Mouse (Mus musculus): ENCODE measurements around the gene Oaz1. TPM values are rescaled to one million over a fixed set of nuclear protein-coding genes. Genes with fewer than 3 reads are reported as not detected.

Oaz1 gene
- polyA plus RNA-seq, 1 experiment from 2014 or later, result 1,556 TPM

DNA sequence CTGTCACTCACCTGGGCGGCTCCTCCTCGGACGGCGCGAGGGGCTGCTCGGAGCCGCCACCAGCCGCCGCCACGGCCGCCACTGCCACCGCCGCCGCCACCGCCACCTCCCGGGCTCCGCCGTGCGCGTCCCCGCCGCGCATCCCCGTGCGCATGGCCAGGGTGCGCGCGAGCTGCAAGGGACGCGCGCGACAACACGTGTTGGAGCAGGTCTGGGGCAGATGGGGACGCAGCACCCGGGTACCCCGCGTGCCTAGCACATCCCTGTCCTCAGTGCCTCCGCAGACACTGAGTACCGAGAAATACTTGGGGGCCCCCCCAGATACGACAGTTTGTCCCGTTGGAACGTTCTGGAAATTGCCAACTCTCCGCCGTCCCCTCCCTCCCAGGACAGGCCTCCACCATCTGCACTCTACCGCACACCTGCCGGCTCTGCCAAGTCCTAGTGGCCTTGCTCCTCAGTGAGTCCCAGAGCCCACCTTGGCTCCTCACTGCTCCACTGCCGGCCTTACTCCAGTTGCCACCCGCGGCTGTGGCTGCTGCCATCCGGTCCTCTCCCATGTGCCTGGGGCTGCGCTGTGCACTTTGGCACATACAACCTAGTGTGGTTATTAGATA lies 17.6 kb downstream of the Oaz1 start, which contains the start of gene Lingo3:
Gene Lingo3 (minus strand): TSS at position 109 of the 617 bp plus-strand sequence.
- Histone ChIP-seq H3K9me3 (no peaks in the 10 kb centered on the region), H3K4me1 (peaks cover 14% of the 10 kb centered on the region), H3K27me3 (replicated peaks) (peaks cover 49% of the 10 kb centered on the region), H3K4me3 (replicated peaks) (peak within 1 kb of the TSS; percentile 40), H3K27ac (no peak within 1 kb of the TSS), H3K4me2 (peak within 1 kb of the TSS; percentile 73), H3K36me3 (no peaks in the 10 kb centered on the region), H3K9ac (no peak within 1 kb of the TSS)
- no peak for ATAC-seq (ENCODE audit: insufficient read depth, low FRiP score, low read depth)
- WGBS, result 5% methylated on average over 51 of the region's 51 CpGs

DNA sequence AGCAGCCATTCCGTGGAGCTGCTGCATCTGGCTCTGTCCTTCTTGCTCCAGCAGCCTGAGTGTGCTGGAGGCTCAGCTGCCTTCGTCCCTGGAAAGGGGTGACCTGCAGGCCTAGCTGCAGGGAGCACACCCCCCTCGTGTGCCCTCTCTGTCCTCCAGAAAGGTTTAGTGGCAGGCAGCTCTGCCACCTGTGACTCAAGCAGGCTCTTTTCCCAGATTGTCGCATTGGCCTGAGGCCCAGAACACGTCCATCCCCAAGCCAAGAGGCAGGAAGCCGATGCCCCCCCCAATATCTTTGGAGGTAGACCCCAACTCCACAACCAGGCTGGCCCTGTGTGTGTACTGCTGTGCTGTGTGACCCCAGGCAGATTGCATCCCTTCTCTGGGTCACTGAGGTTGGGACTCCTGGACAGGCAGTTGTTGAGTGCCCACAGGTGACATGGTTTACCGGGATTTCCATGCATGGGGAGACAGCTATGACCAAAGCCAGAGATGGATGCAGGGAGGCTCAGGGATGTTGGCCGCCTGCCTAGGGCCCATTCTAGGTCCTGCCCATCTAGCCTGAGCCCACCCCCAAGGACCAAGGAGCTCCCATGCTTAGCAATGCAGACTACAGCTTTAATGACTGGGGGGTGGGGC lies 18.7 kb downstream of the Oaz1 start:
- Histone ChIP-seq H3K27ac (no peak overlapping the region), H3K4me3 (replicated peaks) (no peak overlapping the region), H3K9me3 (no peaks in the 10 kb centered on the region), H3K9ac (no peak overlapping the region), H3K4me2 (no peak overlapping the region), H3K27me3 (replicated peaks) (peaks cover 49% of the 10 kb centered on the region), H3K4me1 (peaks cover 14% of the 10 kb centered on the region), H3K36me3 (no peaks in the 10 kb centered on the region)
- WGBS, result 55% methylated on average over 8 of the region's 8 CpGs
- no peak for ATAC-seq (ENCODE audit: insufficient read depth, low FRiP score, low read depth)

DNA sequence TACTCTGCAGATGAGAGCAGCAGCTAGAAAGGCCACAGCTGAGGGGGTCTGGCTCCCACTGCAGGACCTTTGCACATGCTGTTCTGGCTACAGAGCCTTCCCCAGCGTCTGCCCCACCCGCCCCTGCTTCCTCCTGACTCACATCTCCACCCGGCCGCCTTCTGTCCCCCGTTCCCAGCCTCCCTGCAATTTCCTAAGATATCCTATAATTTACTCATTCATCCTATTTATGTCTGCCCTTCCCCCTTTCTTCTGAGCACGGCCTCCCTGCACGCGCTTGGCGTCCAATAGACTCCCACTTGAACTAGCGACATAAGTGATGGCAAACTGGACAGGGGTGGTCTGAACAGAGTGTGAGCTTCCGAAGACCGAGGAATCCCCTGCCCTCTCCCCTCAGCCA lies 19.3 kb downstream of the Oaz1 start:
- no peak overlapping the region for H3K27ac ChIP-seq
- peaks cover 49% of the 10 kb centered on the region for H3K27me3 ChIP-seq (replicated peaks)
- H3K36me3 ChIP-seq, result no peaks in the 10 kb centered on the region
- no peaks in the 10 kb centered on the region for H3K9me3 ChIP-seq
- H3K4me3 ChIP-seq (replicated peaks), result no peak overlapping the region
- no peak overlapping the region for H3K9ac ChIP-seq
- no peak for ATAC-seq (ENCODE audit: insufficient read depth, low FRiP score, low read depth)
- 74% methylated on average over 12 of the region's 12 CpGs for WGBS
- peaks cover 14% of the 10 kb centered on the region for H3K4me1 ChIP-seq
- no peak overlapping the region for H3K4me2 ChIP-seq

DNA sequence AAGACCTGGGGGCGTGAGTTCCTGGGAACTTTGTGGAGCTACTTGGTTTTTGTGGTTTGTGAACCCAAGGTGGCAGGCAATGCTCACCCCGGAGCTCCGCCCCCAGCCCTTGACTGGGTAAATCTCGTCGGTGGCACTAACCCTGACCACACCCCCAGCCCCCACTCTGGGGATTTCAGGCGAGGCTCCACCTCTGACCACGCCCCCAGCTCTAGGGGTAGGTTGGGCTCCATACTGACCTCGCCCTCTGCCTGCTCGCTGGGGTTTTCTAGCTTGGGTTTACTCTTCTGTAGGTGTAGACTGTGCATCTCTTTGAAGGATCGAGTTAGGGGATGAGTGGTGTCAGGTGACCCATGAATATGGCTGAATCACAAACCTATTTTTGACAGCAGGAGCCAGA lies 22.1 kb downstream of the Oaz1 start:
- H3K36me3 ChIP-seq, result peaks cover 15% of the 10 kb centered on the region
- no peak overlapping the region for H3K4me2 ChIP-seq
- no peaks in the 10 kb centered on the region for H3K9me3 ChIP-seq
- ATAC-seq (ENCODE audit: insufficient read depth, low FRiP score, low read depth), result peak; percentile 54
- H3K4me3 ChIP-seq (replicated peaks), result no peak overlapping the region
- H3K27ac ChIP-seq, result no peak overlapping the region
- H3K27me3 ChIP-seq (replicated peaks), result peaks cover 27% of the 10 kb centered on the region
- 9% methylated on average over 10 of the region's 10 CpGs for WGBS
- H3K9ac ChIP-seq, result no peak overlapping the region
- H3K4me1 ChIP-seq, result peaks cover 14% of the 10 kb centered on the region

DNA sequence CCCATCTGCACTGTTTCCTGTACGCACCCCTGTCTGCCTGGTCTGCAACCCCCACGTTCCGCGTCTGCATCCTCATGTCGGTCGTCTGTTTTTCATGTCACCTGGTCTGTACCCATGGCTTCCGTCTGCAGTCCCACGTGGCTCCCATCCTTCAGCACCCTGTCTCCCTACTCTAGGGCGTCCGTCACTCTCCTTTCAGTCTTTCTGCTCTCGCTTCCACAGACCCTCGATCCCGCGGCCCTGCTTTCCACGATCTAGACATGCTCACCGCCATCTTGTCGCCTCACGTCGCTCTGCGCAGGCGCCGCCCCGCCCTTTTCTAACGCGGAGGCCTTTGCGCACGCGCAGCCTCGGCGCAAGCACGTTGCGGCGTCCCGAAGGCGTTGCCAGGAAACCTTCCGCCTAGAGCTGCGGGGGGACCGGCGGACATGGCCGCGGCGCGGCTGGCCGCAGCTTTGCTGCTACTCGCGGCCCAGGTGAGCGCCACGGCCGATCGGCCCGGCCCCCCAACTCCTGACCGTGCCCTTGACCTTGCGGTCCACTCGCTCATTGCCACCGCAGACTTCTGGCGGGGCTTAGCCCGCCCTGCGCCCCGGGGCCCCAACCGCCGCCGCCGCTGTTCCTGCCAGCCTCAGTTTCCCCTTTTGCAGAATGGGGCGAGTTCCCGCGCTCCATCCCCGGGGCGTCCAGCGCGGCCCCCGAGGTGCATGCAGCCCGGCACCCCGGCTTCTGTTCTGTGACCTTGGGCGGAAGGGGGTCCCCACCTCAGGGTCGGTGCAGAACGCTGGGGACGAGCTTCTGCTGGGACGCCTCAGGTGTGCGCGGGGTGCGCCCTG lies 28.7 kb downstream of the Oaz1 start, which contains the start of the genes Lsm7 and Sppl2b:
Gene Lsm7 (minus strand): TSS at position 297 of the 836 bp plus-strand sequence.
Gene Sppl2b (plus strand): TSS at position 363 of the 836 bp plus-strand sequence.
- Histone ChIP-seq H3K4me3 (replicated peaks) (peak within 1 kb of the TSS; percentile 86), H3K27ac (0 out of 2 replicates have a peak within 1 kb of the TSS, but pooled peaks have one; percentile 40), H3K9me3 (no peaks in the 10 kb centered on the region), H3K4me1 (peaks cover 38% of the 10 kb centered on the region), H3K36me3 (peaks cover 15% of the 10 kb centered on the region), H3K9ac (peak within 1 kb of the TSS; percentile 66), H3K27me3 (replicated peaks) (no peaks in the 10 kb centered on the region), H3K4me2 (peak within 1 kb of the TSS; percentile 99)
- under 1% methylated on average over 81 of the region's 81 CpGs for WGBS
- peak; percentile 74 for ATAC-seq (ENCODE audit: insufficient read depth, low FRiP score, low read depth)

DNA sequence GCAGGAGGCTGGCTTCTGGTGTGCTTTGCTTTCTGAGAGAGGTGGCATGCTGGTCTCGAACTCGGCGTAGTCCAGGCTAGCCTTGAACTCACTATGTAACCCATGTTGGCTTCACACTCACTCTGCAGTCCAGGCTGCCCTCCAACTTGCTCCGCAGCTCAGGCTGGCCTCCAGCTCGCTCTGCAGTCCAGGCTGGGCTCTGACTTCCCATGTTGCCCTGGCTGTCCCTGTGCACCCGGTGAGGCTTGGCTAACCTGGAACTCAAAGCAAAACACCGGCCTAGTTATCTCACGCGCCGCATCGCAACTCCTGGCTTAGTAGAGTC lies 29.3 kb downstream of the Oaz1 start:
- H3K27me3 ChIP-seq (replicated peaks), result no peaks in the 10 kb centered on the region
- H3K9ac ChIP-seq, result peak overlapping the region; percentile 66
- H3K4me3 ChIP-seq (replicated peaks), result peak overlapping the region; percentile 86
- H3K9me3 ChIP-seq, result no peaks in the 10 kb centered on the region
- no peak overlapping the region for H3K27ac ChIP-seq
- H3K4me2 ChIP-seq, result peak overlapping the region; percentile 99
- no peak for ATAC-seq (ENCODE audit: insufficient read depth, low FRiP score, low read depth)
- H3K4me1 ChIP-seq, result peaks cover 38% of the 10 kb centered on the region
- 24% methylated on average over 11 of the region's 11 CpGs for WGBS
- H3K36me3 ChIP-seq, result peaks cover 15% of the 10 kb centered on the region

DNA sequence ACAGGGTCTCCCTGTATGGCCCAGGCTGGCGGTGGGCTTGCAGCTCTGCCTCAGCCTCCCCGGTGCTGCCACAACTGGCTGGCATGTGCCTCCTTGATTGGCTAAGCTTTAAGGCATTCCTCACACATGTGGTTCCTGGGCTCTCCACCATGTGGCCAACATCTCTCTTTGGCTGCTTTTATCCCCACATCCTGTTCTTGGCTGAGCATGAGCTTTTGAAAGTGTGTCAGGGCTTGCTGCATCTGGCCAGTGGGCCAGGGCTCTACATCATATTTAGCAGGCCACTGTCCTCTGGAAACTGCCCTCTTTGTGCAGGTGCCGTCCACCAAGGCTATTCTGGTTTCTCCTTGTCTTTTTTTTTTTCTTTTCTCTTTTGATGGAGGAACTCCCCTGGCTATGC lies 29.8 kb downstream of the Oaz1 start:
- H3K4me3 ChIP-seq (replicated peaks), result peak overlapping the region; percentile 86
- H3K4me1 ChIP-seq, result peaks cover 38% of the 10 kb centered on the region
- peak overlapping the region; percentile 66; the same call in 1 of the 2 replicates for H3K9ac ChIP-seq
- H3K36me3 ChIP-seq, result peaks cover 14% of the 10 kb centered on the region
- H3K27me3 ChIP-seq (replicated peaks), result no peaks in the 10 kb centered on the region
- ATAC-seq (ENCODE audit: insufficient read depth, low FRiP score, low read depth), result no peak
- no peaks in the 10 kb centered on the region for H3K9me3 ChIP-seq
- H3K4me2 ChIP-seq, result peak overlapping the region; percentile 99
- H3K27ac ChIP-seq, result no peak overlapping the region
- 56% methylated on average over 3 of the region's 3 CpGs for WGBS

DNA sequence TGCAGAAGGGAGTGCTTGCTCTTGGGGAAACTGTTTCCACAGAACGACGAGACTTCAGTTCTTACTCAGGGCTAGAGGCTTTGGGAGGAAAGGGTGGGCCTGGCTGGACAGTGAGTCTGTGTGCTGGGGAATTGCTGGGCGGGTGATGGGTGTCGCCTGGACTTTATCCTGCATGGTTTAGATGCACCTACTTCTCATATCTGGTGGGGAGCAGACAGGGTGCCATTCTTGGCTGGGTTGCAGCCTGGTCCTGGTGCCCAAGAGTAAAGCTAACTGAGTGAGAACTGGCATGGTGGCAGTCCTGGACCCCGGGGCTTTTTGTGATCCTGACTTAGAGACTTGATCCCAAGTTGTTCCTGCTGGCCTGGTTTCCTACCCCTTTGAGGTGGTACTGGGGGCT lies 30.5 kb downstream of the Oaz1 start:
- no peaks in the 10 kb centered on the region for H3K27me3 ChIP-seq (replicated peaks)
- peak overlapping the region; percentile 99 for H3K4me2 ChIP-seq
- ATAC-seq (ENCODE audit: insufficient read depth, low FRiP score, low read depth), result peak; percentile 24; the same call in 1 of the 2 replicates
- H3K4me1 ChIP-seq, result peaks cover 38% of the 10 kb centered on the region
- no peaks in the 10 kb centered on the region for H3K9me3 ChIP-seq
- no peak overlapping the region; the same call in 1 of the 2 replicates for H3K27ac ChIP-seq
- H3K36me3 ChIP-seq, result peaks cover 7% of the 10 kb centered on the region; the same call in 1 of the 2 replicates
- H3K9ac ChIP-seq, result no peak overlapping the region
- H3K4me3 ChIP-seq (replicated peaks), result no peak overlapping the region; the same call in 1 of the 2 replicates
- 72% methylated on average over 5 of the region's 5 CpGs for WGBS

DNA sequence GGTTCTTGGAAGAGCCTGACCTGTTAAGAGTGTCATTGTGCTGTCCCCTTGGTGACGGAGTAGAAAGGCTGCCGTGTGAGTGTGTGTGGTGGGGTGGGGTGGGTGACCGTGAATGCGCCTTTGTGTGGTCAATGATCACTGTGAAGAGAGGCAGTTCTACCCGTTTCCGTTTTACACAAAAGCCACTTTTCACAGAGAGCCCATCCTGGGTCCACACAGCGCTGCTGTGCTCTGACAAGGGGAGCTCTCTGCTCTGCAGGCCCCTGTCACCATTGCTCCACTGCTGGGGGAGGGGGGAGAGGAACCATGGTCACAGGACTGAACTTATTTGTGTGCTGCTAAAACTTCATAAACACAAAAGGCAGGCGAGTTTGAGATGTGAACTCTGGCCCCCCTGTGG lies 30.9 kb downstream of the Oaz1 start:
- WGBS, result 56% methylated on average over 8 of the region's 8 CpGs
- Histone ChIP-seq H3K27ac (peak overlapping the region; percentile 57; the same call in 1 of the 2 replicates), H3K9me3 (no peaks in the 10 kb centered on the region), H3K4me3 (replicated peaks) (no peak overlapping the region; the same call in 1 of the 2 replicates), H3K36me3 (peaks cover 2% of the 10 kb centered on the region; the same call in 1 of the 2 replicates), H3K4me2 (peak overlapping the region; percentile 99; the same call in 1 of the 2 replicates), H3K4me1 (peaks cover 38% of the 10 kb centered on the region), H3K9ac (no peak overlapping the region), H3K27me3 (replicated peaks) (no peaks in the 10 kb centered on the region)
- ATAC-seq (ENCODE audit: insufficient read depth, low FRiP score, low read depth), result no peak

DNA sequence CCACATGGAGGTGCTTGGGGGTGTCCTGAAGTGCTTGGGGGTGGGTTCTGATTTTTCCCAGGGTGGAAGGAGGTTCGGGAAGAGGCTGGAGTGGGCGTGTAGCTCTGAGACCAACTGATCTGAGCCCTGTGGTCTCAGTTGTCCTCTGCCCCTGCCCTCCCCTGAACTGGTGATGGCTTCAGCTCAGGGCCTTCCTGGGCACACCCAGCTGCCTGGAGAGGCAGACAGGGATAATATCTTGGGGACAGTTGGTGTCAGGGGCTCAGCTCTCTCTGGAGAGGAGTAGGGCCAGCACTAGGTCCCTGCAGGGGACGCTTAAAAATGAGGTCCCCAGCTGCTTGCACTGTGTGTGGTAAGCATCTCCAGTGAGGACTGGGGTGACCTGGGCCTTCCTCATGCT lies 31.4 kb downstream of the Oaz1 start:
- Histone ChIP-seq H3K27me3 (replicated peaks) (no peaks in the 10 kb centered on the region), H3K9me3 (no peaks in the 10 kb centered on the region), H3K4me1 (peaks cover 38% of the 10 kb centered on the region), H3K9ac (no peak overlapping the region), H3K27ac (peak overlapping the region; percentile 57; the same call in 1 of the 2 replicates), H3K4me2 (0 out of 2 replicates have a peak overlapping the region, but pooled peaks have one; percentile 19), H3K36me3 (no peaks in the 10 kb centered on the region; the same call in 1 of the 2 replicates), H3K4me3 (replicated peaks) (no peak overlapping the region)
- WGBS, result 56% methylated on average over 3 of the region's 3 CpGs
- ATAC-seq (ENCODE audit: insufficient read depth, low FRiP score, low read depth), result peak; percentile 50; the same call in 1 of the 2 replicates

DNA sequence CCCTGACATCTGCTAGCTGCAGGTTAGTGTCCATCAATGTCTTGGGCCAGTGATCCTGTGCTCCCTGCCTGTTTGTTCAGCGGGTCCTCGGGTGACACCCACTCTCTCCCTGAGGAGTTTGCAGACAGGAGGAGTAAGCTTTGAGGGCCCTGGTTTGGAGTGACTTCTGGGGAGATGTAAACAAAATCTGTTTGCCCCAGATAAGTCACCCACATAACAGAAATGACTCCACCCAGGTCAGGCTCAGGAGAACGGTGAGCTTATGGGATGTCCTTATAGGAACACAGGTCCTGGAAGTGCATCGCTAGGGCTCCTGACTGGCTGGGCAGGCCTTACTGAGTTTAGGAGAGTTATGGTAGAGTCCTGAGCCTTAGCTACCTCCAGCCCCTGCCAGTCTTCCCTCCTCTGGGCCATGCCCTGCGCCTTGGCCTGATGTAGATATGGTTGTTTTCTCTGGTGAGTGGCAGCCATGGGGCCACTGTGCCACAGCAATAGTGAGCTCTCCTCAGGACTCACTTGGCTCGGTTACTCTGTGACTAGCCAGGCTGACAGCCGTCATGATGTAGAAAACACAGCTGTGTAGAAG lies 32.0 kb downstream of the Oaz1 start:
- Histone ChIP-seq H3K27me3 (replicated peaks) (no peaks in the 10 kb centered on the region), H3K36me3 (peaks cover 2% of the 10 kb centered on the region; the same call in 1 of the 2 replicates), H3K27ac (peak overlapping the region; percentile 57; the same call in 1 of the 2 replicates), H3K4me2 (no peak overlapping the region), H3K4me1 (peaks cover 38% of the 10 kb centered on the region), H3K9me3 (no peaks in the 10 kb centered on the region), H3K4me3 (replicated peaks) (no peak overlapping the region), H3K9ac (no peak overlapping the region)
- WGBS, result 55% methylated on average over 7 of the region's 7 CpGs
- ATAC-seq (ENCODE audit: insufficient read depth, low FRiP score, low read depth), result peak; percentile 74

Data from stomach, embryonic 15.5 days (tissue).